Mouse (Mus musculus): ENCODE data around the gene Slc2a4. TPM values are rescaled to one million over a fixed set of nuclear protein-coding genes. Genes with fewer than 3 reads are reported as not detected.

Gene Slc2a4
- polyA plus RNA-seq, 1 experiment = 78.6 TPM

DNA sequence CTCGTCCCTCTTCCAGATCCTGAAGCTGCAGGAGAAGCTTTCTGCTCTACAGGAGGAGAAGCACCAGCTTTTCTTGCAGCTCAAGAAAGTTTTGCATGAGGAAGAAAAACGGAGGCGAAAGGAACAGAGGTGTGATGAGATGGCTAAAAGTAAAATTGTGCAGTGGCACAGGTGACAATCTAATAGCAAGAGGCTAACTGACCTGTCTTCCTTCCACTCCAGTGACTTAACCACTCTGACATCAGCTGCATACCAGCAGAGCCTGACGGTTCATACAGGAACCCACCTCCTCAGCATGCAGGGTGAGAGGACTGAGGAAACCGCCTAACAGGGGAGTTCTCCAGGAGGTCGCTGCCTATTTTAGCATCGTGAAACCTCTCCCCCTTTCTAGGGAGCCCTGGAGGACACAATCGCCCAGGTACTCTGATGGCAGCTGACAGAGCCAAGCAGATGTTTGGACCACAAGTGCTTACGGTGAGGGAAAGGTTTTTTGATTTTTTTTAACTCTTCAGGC, 33.0 kb downstream of the Slc2a4 start:
- H3K27ac ChIP-seq (ENCODE audit: insufficient read depth, low read depth, low read length) = no peak overlapping the region

DNA sequence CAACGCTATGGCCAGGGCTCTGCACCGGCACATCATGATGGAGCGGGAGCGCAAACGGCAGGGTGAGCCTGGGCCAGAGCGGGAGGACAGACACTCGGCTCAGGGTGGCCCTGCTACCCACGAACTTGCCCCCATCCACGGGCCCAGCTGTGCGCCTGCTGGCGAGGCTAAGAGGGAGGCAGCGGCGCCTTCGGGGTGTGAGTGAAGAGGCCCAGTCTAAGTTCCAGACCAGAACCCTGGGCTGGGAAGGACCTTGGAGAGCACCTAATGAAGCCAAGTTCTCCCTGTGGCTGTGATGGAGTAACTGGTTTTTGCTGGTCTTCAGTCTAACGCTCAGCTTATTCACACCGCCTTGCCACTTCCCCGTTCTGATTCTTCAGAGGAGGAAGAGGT, 33.6 kb downstream of the Slc2a4 start:
- DNase-seq = no peak
- H3K4me3 ChIP-seq (ENCODE audit: insufficient read depth, low read depth, low read length) = peak overlapping the region; percentile 98
- peak overlapping the region; percentile 65 for H3K27ac ChIP-seq (ENCODE audit: insufficient read depth, low read depth, low read length)
- H3K4me1 ChIP-seq (ENCODE audit: control insufficient read depth, insufficient read depth, low read length) = peaks cover 17% of the 10 kb centered on the region
- no peaks in the 10 kb centered on the region for H3K27me3 ChIP-seq (replicated peaks; ENCODE audit: control insufficient read depth, insufficient read depth, low read length)
- WGBS = 1% methylated on average over 17 of the region's 17 CpGs
- H3K36me3 ChIP-seq (ENCODE audit: control insufficient read depth, insufficient read depth, low read length) = peaks cover 9% of the 10 kb centered on the region; the same call in 1 of the 2 replicates
- no peak for TF ChIP-seq CTCF (conservative IDR thresholded peaks at IDR 0.05; ENCODE audit: insufficient read depth, insufficient read length, low read depth, low read length)
- TF ChIP-seq POLR2A (IDR thresholded peaks at IDR 0.05; ENCODE audit: low read depth, low read length) = no peak

More for the DNA sequence above, 33.0 kb downstream of the Slc2a4 start:
- Histone ChIP-seq H3K4me1 (ENCODE audit: control insufficient read depth, insufficient read depth, low read length) (peaks cover 17% of the 10 kb centered on the region), H3K36me3 (ENCODE audit: control insufficient read depth, insufficient read depth, low read length) (peaks cover 9% of the 10 kb centered on the region; the same call in 1 of the 2 replicates), H3K27me3 (replicated peaks; ENCODE audit: control insufficient read depth, insufficient read depth, low read length) (no peaks in the 10 kb centered on the region), H3K4me3 (ENCODE audit: insufficient read depth, low read depth, low read length) (peak overlapping the region; percentile 98)
- TF ChIP-seq CTCF (conservative IDR thresholded peaks at IDR 0.05; ENCODE audit: insufficient read depth, insufficient read length, low read depth, low read length) (no peak), POLR2A (IDR thresholded peaks at IDR 0.05; ENCODE audit: low read depth, low read length) (no peak)
- 36% methylated on average over 9 of the region's 9 CpGs for WGBS
- no peak for DNase-seq

DNA sequence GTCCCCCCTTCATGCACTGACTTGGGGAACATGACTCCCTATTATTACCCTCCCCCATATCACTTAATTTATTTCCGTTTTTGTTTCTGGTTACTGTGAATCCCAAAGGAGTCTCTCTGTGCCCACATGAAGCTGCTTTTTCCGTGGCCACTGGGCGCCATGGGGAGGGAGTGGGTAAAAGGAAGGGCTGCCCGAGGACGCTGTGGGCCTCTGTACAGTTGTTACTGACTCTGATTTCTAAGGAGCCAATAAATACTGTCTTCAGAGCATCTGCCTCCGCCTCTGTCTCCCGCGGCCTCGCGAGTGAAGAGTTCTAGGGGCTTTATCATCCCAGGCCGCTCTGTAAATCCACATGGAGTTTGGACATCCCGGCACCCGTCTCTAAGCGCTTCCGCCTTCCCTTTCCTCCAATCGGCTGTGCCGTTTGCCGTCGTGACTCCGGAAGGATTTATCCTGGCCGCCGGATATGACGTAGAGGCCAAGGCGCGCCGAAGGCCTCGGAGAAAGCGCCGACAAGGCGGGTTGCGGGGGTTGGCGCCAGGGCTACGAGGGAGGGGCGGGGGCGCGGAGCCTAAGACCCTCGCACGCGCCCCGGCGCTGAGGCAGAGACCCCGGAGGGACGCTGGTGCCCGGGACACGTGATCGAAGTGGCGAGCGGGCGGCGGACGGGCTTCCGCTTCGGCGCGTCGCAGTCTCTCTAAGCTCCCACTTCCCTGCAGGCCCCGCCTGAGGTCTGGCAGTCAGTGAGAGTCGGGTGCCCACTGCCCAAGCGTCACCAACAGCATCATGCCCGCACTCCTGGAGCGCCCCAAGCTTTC, 34.2 kb downstream of the Slc2a4 start, which contains the start of gene Gps2:
TSS of gene Gps2 (plus strand) at position 335 of the 818 bp plus-strand sequence.
- peaks cover 9% of the 10 kb centered on the region; the same call in 1 of the 2 replicates for H3K36me3 ChIP-seq (ENCODE audit: control insufficient read depth, insufficient read depth, low read length)

DNA sequence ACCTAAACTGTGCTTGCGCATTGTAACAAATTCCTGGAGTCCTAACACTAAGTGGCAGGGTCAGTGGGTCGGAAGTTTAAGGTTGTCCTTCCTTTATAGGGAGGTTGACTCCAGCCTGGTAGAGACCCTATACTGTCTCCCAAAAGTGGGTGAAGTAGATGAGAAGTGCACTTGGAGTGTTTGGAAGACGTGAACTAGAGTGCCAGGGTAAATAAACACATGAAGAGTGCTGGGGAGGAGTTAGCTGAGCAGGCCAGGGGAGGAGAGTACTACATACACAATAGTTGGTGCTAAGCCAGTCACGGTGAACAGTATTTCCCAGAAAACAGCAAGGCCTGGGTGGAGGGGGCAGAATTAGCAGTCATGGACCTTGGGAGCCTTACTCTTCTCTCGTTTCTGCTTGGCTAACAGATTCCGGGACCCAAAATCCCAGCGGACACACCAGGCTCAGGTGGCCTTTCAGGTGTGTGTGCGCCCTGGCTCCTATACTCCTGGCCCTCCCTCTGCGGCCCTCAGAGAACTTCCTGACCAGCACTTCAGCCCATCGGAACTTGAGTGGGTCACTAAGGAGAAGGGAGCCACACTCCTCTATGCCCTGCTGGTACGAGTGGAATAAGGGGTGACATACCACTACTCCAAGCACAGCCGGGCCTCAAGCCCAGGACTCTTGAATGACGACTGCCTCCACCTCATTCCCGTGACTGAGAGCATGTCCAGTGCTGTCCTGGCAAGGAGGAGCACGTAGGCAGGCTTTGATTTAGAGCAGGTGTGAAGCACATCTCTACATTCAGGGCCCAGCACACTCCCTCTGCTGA, 35.1 kb downstream of the Slc2a4 start:
- Histone ChIP-seq H3K27me3 (replicated peaks; ENCODE audit: control insufficient read depth, insufficient read depth, low read length) (no peaks in the 10 kb centered on the region), H3K4me3 (ENCODE audit: insufficient read depth, low read depth, low read length) (peak overlapping the region; percentile 54), H3K36me3 (ENCODE audit: control insufficient read depth, insufficient read depth, low read length) (peaks cover 7% of the 10 kb centered on the region; the same call in 1 of the 2 replicates), H3K4me1 (ENCODE audit: control insufficient read depth, insufficient read depth, low read length) (peaks cover 21% of the 10 kb centered on the region), H3K27ac (ENCODE audit: insufficient read depth, low read depth, low read length) (0 out of 2 replicates have a peak overlapping the region, but pooled peaks have one; percentile 6)
- TF ChIP-seq POLR2A (IDR thresholded peaks at IDR 0.05; ENCODE audit: low read depth, low read length) (no peak), CTCF (conservative IDR thresholded peaks at IDR 0.05; ENCODE audit: insufficient read depth, insufficient read length, low read depth, low read length) (no peak)
- DNase-seq = no peak
- 72% methylated on average over 15 of the region's 15 CpGs for WGBS

More for the DNA sequence above, 34.2 kb downstream of the Slc2a4 start, which contains the start of gene Gps2:
- H3K4me1 ChIP-seq (ENCODE audit: control insufficient read depth, insufficient read depth, low read length) = peaks cover 17% of the 10 kb centered on the region
- H3K27ac ChIP-seq (ENCODE audit: insufficient read depth, low read depth, low read length) = peak within 1 kb of the TSS; percentile 65
- H3K4me3 ChIP-seq (ENCODE audit: insufficient read depth, low read depth, low read length) = peak within 1 kb of the TSS; percentile 98
- 2% methylated on average over 61 of the region's 61 CpGs for WGBS
- peak; percentile 96 for DNase-seq
- no peaks in the 10 kb centered on the region for H3K27me3 ChIP-seq (replicated peaks; ENCODE audit: control insufficient read depth, insufficient read depth, low read length)
- TF ChIP-seq POLR2A (IDR thresholded peaks at IDR 0.05; ENCODE audit: low read depth, low read length) (peak; percentile 53), CTCF (conservative IDR thresholded peaks at IDR 0.05; ENCODE audit: insufficient read depth, insufficient read length, low read depth, low read length) (no peak)

GRCm38 (mm10) chr11:69911701-69912100, 36.3 kb downstream of the Slc2a4 start:
- TF ChIP-seq CTCF (conservative IDR thresholded peaks at IDR 0.05; ENCODE audit: insufficient read depth, insufficient read length, low read depth, low read length) (no peak), POLR2A (IDR thresholded peaks at IDR 0.05; ENCODE audit: low read depth, low read length) (no peak)
- WGBS = 70% methylated on average over 6 of the region's 6 CpGs
- H3K4me3 ChIP-seq (ENCODE audit: insufficient read depth, low read depth, low read length) = peak overlapping the region; percentile 37
- peaks cover 25% of the 10 kb centered on the region for H3K4me1 ChIP-seq (ENCODE audit: control insufficient read depth, insufficient read depth, low read length)
- no peak for DNase-seq
- H3K36me3 ChIP-seq (ENCODE audit: control insufficient read depth, insufficient read depth, low read length) = peaks cover 5% of the 10 kb centered on the region; the same call in 1 of the 2 replicates
- H3K27me3 ChIP-seq (replicated peaks; ENCODE audit: control insufficient read depth, insufficient read depth, low read length) = no peaks in the 10 kb centered on the region
- peak overlapping the region; percentile 81 for H3K27ac ChIP-seq (ENCODE audit: insufficient read depth, low read depth, low read length)

DNA sequence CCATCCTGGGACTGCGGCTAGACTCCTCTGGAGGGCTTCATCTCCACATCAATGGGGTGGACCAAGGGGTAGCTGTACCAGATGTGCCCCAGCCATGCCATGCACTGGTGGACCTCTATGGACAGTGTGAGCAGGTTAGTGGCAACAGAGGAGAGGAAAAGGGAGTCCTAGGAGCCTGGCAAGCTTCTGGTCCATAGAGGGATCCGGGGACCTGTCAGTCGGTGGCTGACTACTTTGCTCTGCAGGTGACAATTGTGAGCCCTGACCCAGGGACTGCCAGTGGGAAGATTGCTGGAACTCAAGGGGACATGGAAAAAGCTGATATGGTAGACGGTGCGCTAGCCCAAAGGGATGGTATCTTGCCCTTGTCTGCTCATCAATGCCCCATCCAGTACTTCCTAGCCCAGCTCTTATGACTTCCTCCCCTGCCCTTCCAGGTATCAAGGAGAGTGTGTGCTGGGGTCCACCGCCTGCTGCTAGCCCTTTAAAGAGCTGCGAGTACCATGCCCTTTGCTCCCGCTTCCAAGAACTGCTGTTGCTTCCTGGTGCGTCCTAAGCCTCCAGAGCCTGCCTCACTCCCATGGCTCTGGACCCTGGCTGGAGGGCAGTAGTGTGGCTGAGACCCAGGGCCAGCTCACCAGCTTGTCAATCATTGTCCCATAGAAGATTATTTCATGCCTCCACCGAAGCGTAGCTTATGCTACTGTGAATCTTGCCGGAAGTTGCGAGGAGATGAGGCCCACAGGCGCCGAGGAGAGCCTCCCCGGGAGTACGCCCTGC, 37.0 kb downstream of the Slc2a4 start:
- 56% methylated on average over 17 of the region's 17 CpGs for WGBS
- Histone ChIP-seq H3K27me3 (replicated peaks; ENCODE audit: control insufficient read depth, insufficient read depth, low read length) (no peaks in the 10 kb centered on the region), H3K4me3 (ENCODE audit: insufficient read depth, low read depth, low read length) (peak overlapping the region; percentile 39), H3K4me1 (ENCODE audit: control insufficient read depth, insufficient read depth, low read length) (peaks cover 25% of the 10 kb centered on the region), H3K36me3 (ENCODE audit: control insufficient read depth, insufficient read depth, low read length) (peaks cover under 1% of the 10 kb centered on the region; the same call in 1 of the 2 replicates), H3K27ac (ENCODE audit: insufficient read depth, low read depth, low read length) (peak overlapping the region; percentile 81)
- peak; percentile 4 for TF ChIP-seq POLR2A (IDR thresholded peaks at IDR 0.05; ENCODE audit: low read depth, low read length)
- no peak for TF ChIP-seq CTCF (conservative IDR thresholded peaks at IDR 0.05; ENCODE audit: insufficient read depth, insufficient read length, low read depth, low read length)
- peak; percentile 95 for DNase-seq
